Mouse (Mus musculus) CH12.LX (cell line): ENCODE results near the gene Dpp4. TPM values are rescaled to one million over a fixed set of nuclear protein-coding genes. Genes with fewer than 3 reads are reported as not detected.

Experiments used
- DNase-seq: peaks from one replicate; pipeline ENCODE4 v3.0.0-alpha.2; 2013; ENCODE audit errors: extremely low read depth
- H3K27ac ChIP-seq: 2 replicates; pipeline ENCODE4 v1.5.1; 2012; ENCODE audit warnings: low read depth, mild to moderate bottlenecking, control low read depth, moderate library complexity; ENCODE audit not compliant: insufficient read depth
- H3K27me3 ChIP-seq: replicated peaks from 2 replicates; pipeline ENCODE3; 2012; ENCODE audit warnings: inconsistent platforms
- H3K36me3 ChIP-seq, 2 experiments: replicated peaks in 1 of 2; 2 replicates each; pipeline versions ENCODE3 to v1.6.1; 2012; ENCODE audit warnings: inconsistent platforms in 1 of 2, low read length in 1 of 2, mild to moderate bottlenecking in 1 of 2, mixed read lengths in 1 of 2, moderate library complexity in 1 of 2; ENCODE audit not compliant: control insufficient read depth in 1 of 2, insufficient read depth in 1 of 2
- H3K4me1 ChIP-seq, 2 experiments: 2 replicates each; pipeline ENCODE4 v1.6.1; 2012; ENCODE audit warnings: inconsistent platforms in 1 of 2, moderate library complexity in 1 of 2; ENCODE audit not compliant: insufficient read depth in 2 of 2, control insufficient read depth in 1 of 2
- H3K4me2 ChIP-seq: 2 replicates; pipeline ENCODE4 v1.6.1; 2012; ENCODE audit warnings: low read depth, mild to moderate bottlenecking, control low read depth; ENCODE audit not compliant: poor library complexity, insufficient read depth, severe bottlenecking
- H3K4me3 ChIP-seq, 3 experiments: fragments of 150-350 bp in 1 of 3; sonication (generic) in 1 of 3; replicated peaks in 1 of 3; 2 replicates each; pipeline versions ENCODE3 to v1.5.1; 2011 to 2012; ENCODE audit warnings: low read depth in 2 of 3, low read length in 2 of 3, mild to moderate bottlenecking in 2 of 3, moderate library complexity in 2 of 3, control low read depth in 1 of 3, improper control_type of control experiment in 1 of 3, inconsistent platforms in 1 of 3, mixed read lengths in 1 of 3; ENCODE audit not compliant: poor library complexity in 1 of 3
- H3K79me2 ChIP-seq: replicated peaks from 2 replicates; pipeline ENCODE4 v1.6.1; 2012; ENCODE audit warnings: mild to moderate bottlenecking, moderate library complexity; ENCODE audit not compliant: control insufficient read depth, poor library complexity, insufficient read depth, severe bottlenecking; ENCODE audit errors: extremely low read depth
- H3K9ac ChIP-seq: 2 replicates; pipeline ENCODE4 v1.6.1; 2012; ENCODE audit warnings: low read depth, mild to moderate bottlenecking, control low read depth, moderate library complexity; ENCODE audit not compliant: insufficient read depth
- H3K9me3 ChIP-seq: replicated peaks from 2 replicates; pipeline ENCODE3; 2012; ENCODE audit warnings: low read length, inconsistent platforms, mixed read lengths
- CHD2 ChIP-seq: IDR thresholded peaks from 2 replicates; pipeline ENCODE4 v1.6.1; 2011; ENCODE audit warnings: low read length, improper control_type of control experiment
- ELF1 ChIP-seq: IDR thresholded peaks from 2 replicates; pipeline ENCODE4 v1.6.1; 2014; ENCODE audit warnings: low read depth, mild to moderate bottlenecking, inconsistent platforms, low read length, improper control_type of control experiment
- EP300 ChIP-seq: IDR thresholded peaks from 2 replicates; pipeline ENCODE4 v1.6.1; 2011; ENCODE audit warnings: low read length, improper control_type of control experiment
- ETS1 ChIP-seq: conservative IDR thresholded peaks from 2 replicates; pipeline ENCODE4 v1.6.1; 2012; ENCODE audit warnings: low read depth, mild to moderate bottlenecking, inconsistent platforms, low read length, improper control_type of control experiment, moderate library complexity
- GABPA ChIP-seq: IDR thresholded peaks from 2 replicates; pipeline ENCODE4 v1.6.1; 2012; ENCODE audit warnings: low read depth, low read length, improper control_type of control experiment, inconsistent platforms; ENCODE audit not compliant: insufficient replicate concordance
- HCFC1 ChIP-seq: IDR thresholded peaks from 2 replicates; pipeline ENCODE4 v1.6.1; 2012; ENCODE audit warnings: low read depth, mild to moderate bottlenecking, inconsistent platforms, low read length, improper control_type of control experiment
- JUND ChIP-seq: conservative IDR thresholded peaks from 2 replicates; pipeline ENCODE4 v1.6.1; 2011; ENCODE audit warnings: low read depth, low read length, improper control_type of control experiment
- MAFK ChIP-seq: IDR thresholded peaks from 2 replicates; pipeline ENCODE4 v1.6.1; 2011; ENCODE audit warnings: low read length, improper control_type of control experiment; ENCODE audit not compliant: insufficient replicate concordance
- MAX ChIP-seq: IDR thresholded peaks from 2 replicates; pipeline ENCODE4 v1.6.1; 2011; ENCODE audit warnings: low read length, improper control_type of control experiment
- MAZ ChIP-seq: IDR thresholded peaks from 2 replicates; pipeline ENCODE4 v1.6.1; 2012; ENCODE audit warnings: low read depth, mild to moderate bottlenecking, inconsistent platforms, low read length, improper control_type of control experiment, moderate library complexity
- MXI1 ChIP-seq: IDR thresholded peaks from 2 replicates; pipeline ENCODE4 v1.6.1; 2011; ENCODE audit warnings: mild to moderate bottlenecking, low read depth, low read length, improper control_type of control experiment
- NELFE ChIP-seq: IDR thresholded peaks from 2 replicates; pipeline ENCODE4 v1.6.1; 2011; ENCODE audit warnings: low read depth, low read length, improper control_type of control experiment
- NRF1 ChIP-seq: IDR thresholded peaks from 2 replicates; pipeline ENCODE4 v1.6.1; 2014; ENCODE audit warnings: low read depth, mild to moderate bottlenecking, inconsistent platforms, low read length, improper control_type of control experiment, moderate library complexity
- POLR2A ChIP-seq: IDR thresholded peaks from 2 replicates; pipeline ENCODE4 v1.6.1; 2011; ENCODE audit warnings: low read depth, mild to moderate bottlenecking, improper control_type of control experiment, low read length
- POLR2AphosphoS2 ChIP-seq: IDR thresholded peaks from 2 replicates; pipeline ENCODE4 v1.6.1; 2011; ENCODE audit warnings: low read depth, low read length, improper control_type of control experiment
- RCOR1 ChIP-seq: conservative IDR thresholded peaks from 2 replicates; pipeline ENCODE4 v1.6.1; 2012; ENCODE audit warnings: low read depth, mild to moderate bottlenecking, inconsistent platforms, low read length, improper control_type of control experiment
- SIN3A ChIP-seq: IDR thresholded peaks from 2 replicates; pipeline ENCODE4 v1.6.1; 2012; ENCODE audit warnings: low read length, improper control_type of control experiment, inconsistent platforms
- TBP ChIP-seq: conservative IDR thresholded peaks from 2 replicates; pipeline ENCODE4 v1.6.1; 2011; ENCODE audit warnings: low read depth, low read length, improper control_type of control experiment
- TCF12 ChIP-seq: IDR thresholded peaks from 2 replicates; pipeline ENCODE4 v1.6.1; 2014; ENCODE audit warnings: low read depth, mild to moderate bottlenecking, inconsistent platforms, low read length, improper control_type of control experiment
- UBTF ChIP-seq: IDR thresholded peaks from 2 replicates; pipeline ENCODE4 v1.6.1; 2012; ENCODE audit warnings: low read depth, mild to moderate bottlenecking, inconsistent platforms, low read length, improper control_type of control experiment, moderate library complexity
- USF2 ChIP-seq: conservative IDR thresholded peaks from 2 replicates; pipeline ENCODE4 v1.6.1; 2011; ENCODE audit warnings: low read depth, low read length, improper control_type of control experiment
- ZC3H11A ChIP-seq: IDR thresholded peaks from 2 replicates; pipeline ENCODE4 v1.6.1; 2012; ENCODE audit warnings: low read depth, mild to moderate bottlenecking, inconsistent platforms, low read length, improper control_type of control experiment
- ZKSCAN1 ChIP-seq: IDR thresholded peaks from 2 replicates; pipeline ENCODE4 v1.6.1; 2012; ENCODE audit warnings: low read depth, inconsistent platforms, low read length, improper control_type of control experiment, borderline replicate concordance
- ZNF384 ChIP-seq: IDR thresholded peaks from 2 replicates; pipeline ENCODE4 v1.6.1; 2012; ENCODE audit warnings: low read depth, low read length, improper control_type of control experiment, inconsistent platforms
- dilution Hi-C: fragments of 300-500 bp; cut with MboI; formaldehyde crosslinking; loops from 2 replicates; pipeline ENCODE4 v1.14.3; 2020; ENCODE audit warnings: low sequenced_read_pairs; ENCODE audit not compliant: extremely low pct_unique_long_range_greater_than_20kb, extremely low pct_ligation_motif_present
- in situ Hi-C: fragments of 300-500 bp; cut with MboI; formaldehyde crosslinking; loops from 3 replicates; pipeline ENCODE4 v1.14.3; 2019; ENCODE audit warnings: low sequenced_read_pairs, low pct_ligation_motif_present, low pct_unique_long_range_greater_than_20kb, mixed read lengths
- polyA plus RNA-seq: library from polyadenylated mRNA; unstranded; fragments of >175 nt; gene quantifications from 2 replicates; pipeline ENCODE4 v1.2.1, GENCODE M21; 2012; ENCODE audit warnings: low read depth; ENCODE audit not compliant: insufficient read length
- total RNA-seq, 2 experiments: library from RNA; depleted of rRNA; stranded (reverse); fragments of 300-350 nt in 1 of 2; fragments of >200 nt in 1 of 2; gene quantifications; 2 replicates each; pipeline ENCODE4 v1.2.3; 2012 to 2014

The Dpp4 gene
- total and polyA plus RNA-seq, 3 experiments: 0.04 to 3.6 (median 0.29) TPM

- Histone ChIP-seq H3K27me3 (no peaks in the 10 kb centered on the region), H3K27ac (no peak overlapping the region), H3K79me2 (no peaks in the 10 kb centered on the region), H3K9me3 (no peaks in the 10 kb centered on the region), H3K4me2 (no peak overlapping the region), H3K4me1 (no peaks in the 10 kb centered on the region), H3K36me3 (no peaks in the 10 kb centered on the region), H3K9ac (no peak overlapping the region), H3K4me3 (no peak overlapping the region)
- in situ Hi-C loops (no loop called here), dilution Hi-C loops (no loop called here)
- TF ChIP-seq USF2: no peak
- no peak for TF ChIP-seq POLR2AphosphoS2
- TF ChIP-seq TBP: no peak
- no peak for TF ChIP-seq ETS1
- TF ChIP-seq MAFK: no peak
- TF ChIP-seq HCFC1: no peak
- no peak for TF ChIP-seq JUND
- TF ChIP-seq TCF12: no peak
- no peak for TF ChIP-seq RCOR1
- TF ChIP-seq ZNF384: no peak
- TF ChIP-seq GABPA: no peak
- TF ChIP-seq MAZ: no peak
- TF ChIP-seq POLR2A: no peak
- TF ChIP-seq NRF1: no peak
- TF ChIP-seq ELF1: no peak
- DNase-seq: no peak
Measured at GRCm38 (mm10) chr2:62316930-62317329, 95.1 kb downstream of the Dpp4 start.

- dilution Hi-C loops (no loop called here), in situ Hi-C loops (no loop called here)
- 0 out of 4 replicates have a peak, but pooled peaks cover 0 to 2% of the 10 kb centered on the region in 2 experiments for H3K4me1 ChIP-seq
Measured at GRCm38 (mm10) chr2:62307477-62307876, 104.6 kb downstream of the Dpp4 start.

More at GRCm38 (mm10) chr2:62307477-62307876, 104.6 kb downstream of the Dpp4 start:
- DNase-seq: no peak
- Histone ChIP-seq H3K9me3 (no peaks in the 10 kb centered on the region), H3K27ac (no peak overlapping the region), H3K9ac (no peak overlapping the region), H3K27me3 (no peaks in the 10 kb centered on the region), H3K4me3 (no peak overlapping the region), H3K79me2 (no peaks in the 10 kb centered on the region), H3K36me3 (no peaks in the 10 kb centered on the region), H3K4me2 (no peak overlapping the region)
- TF ChIP-seq EP300 (no peak), ZKSCAN1 (no peak), ZC3H11A (no peak), TBP (no peak), CHD2 (no peak), ETS1 (no peak), NELFE (no peak), UBTF (no peak), SIN3A (no peak), MXI1 (no peak), NRF1 (no peak), MAX (no peak), MAFK (no peak)
